19 mouse cellular contexts compared by ENCODE assay signal in the genomic region with DNA sequence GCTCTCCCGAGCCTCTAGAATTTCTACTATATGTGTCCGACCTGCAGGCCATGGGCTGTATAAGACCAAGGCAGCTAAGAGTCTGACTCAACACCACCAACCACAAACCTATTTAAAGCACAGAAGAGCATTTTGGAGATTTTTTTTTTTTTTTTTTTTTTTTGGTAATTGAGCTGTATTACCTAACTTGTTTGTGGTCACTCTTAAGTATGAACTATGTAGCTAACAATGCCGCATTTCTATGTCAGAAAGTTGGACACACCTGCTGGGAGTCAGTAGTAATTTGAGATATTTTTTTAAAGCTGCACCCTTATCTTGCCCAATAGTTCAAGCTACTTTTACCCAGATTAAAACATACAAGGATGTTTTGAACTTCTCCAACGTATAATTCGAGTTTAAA.
DNase-seq lines count a peak whose midpoint lies in the region; ATAC-seq and TF ChIP-seq lines count a peak whose summit lies in the region.
"Had no signal": no experiment of that assay in that cellular context is flagged by ENCODE, and none has a peak within 500 bp of the region (broad histone marks: within the 10 kb centered on the region; RNA-seq: fewer than 3 reads in every experiment).

No protein-coding gene starts in this region.

- H3K79me3 ChIP-seq in C2C12 (ENCODE audit: low read depth): no peaks in the 10 kb centered on the region

- TF ChIP-seq CTCF in C2C12 (IDR thresholded peaks at IDR 0.05; ENCODE audit: control insufficient read depth, insufficient read depth, insufficient read length): no peak

- no peak overlapping the region for H3ac ChIP-seq in C2C12 (ENCODE audit: control insufficient read depth, insufficient read length, low read depth)

- H3K4me3 ChIP-seq in C2C12 (ENCODE audit: insufficient read depth, poor library complexity, severe bottlenecking): no peak overlapping the region
- H3K4me3 ChIP-seq: embryonic facial prominence, embryonic 15.5 days; forebrain, embryonic 12.5 days; heart, embryonic 13.5 days had no signal

- H3K27me3 ChIP-seq in C2C12 (ENCODE audit: control insufficient read depth, insufficient read depth, insufficient read length): no peaks in the 10 kb centered on the region
- H3K27me3 ChIP-seq: embryonic facial prominence, embryonic 15.5 days; forebrain, embryonic 12.5 days; heart, embryonic 13.5 days had no signal

- no peaks in the 10 kb centered on the region for H3K36me3 ChIP-seq in C2C12 (ENCODE audit: control insufficient read depth, insufficient read depth)
- H3K36me3 ChIP-seq: embryonic facial prominence, embryonic 15.5 days; forebrain, embryonic 12.5 days had no signal

- peak; percentile 51 for DNase-seq in 3T3-L1 (ENCODE audit: low read depth, low spot score)
- no peak for DNase-seq in right cerebral cortex, postnatal 25 days
- DNase-seq in kidney, adult 8-10 months: no peak
- no peak for DNase-seq in cerebellum, adult 11-12 months
- DNase-seq: adrenal gland, adult 8-10 months; cerebellum, adult 2 months; cerebellum, postnatal 10 days; embryo, embryonic 11 days; gastrocnemius, postnatal 14 days; heart, postnatal 36 days had no signal

- ATAC-seq in granulocyte monocyte progenitor cell, adult 5-6 weeks (replicated peaks; ENCODE audit: poor library complexity, severe bottlenecking): peak; percentile 59
- ATAC-seq: forebrain, embryonic 16.5 days; hindbrain, embryonic 16.5 days; inflammation-experienced regulatory T-cells, adult 6 months; intestine, postnatal 0 days had no signal

- H3K79me2 ChIP-seq in C2C12 (ENCODE audit: control insufficient read depth, insufficient read depth): no peaks in the 10 kb centered on the region

TF ChIP-seq in C2C12, 6 proteins besides CTCF, POLR2A, EP300 and RAD21:
- no peak for TF ChIP-seq USF1 (IDR thresholded peaks at IDR 0.05; ENCODE audit: low read depth)
- no peak for TF ChIP-seq MYOG (IDR thresholded peaks at IDR 0.05; ENCODE audit: control insufficient read depth, extremely low read depth, insufficient read length)
- TF ChIP-seq MAX (IDR thresholded peaks at IDR 0.05): no peak
- TF ChIP-seq FOSL1 (IDR thresholded peaks at IDR 0.05; ENCODE audit: insufficient read depth, low read length, poor library complexity, severe bottlenecking): no peak
- no peak for TF ChIP-seq MYOD1 (IDR thresholded peaks at IDR 0.05; ENCODE audit: control insufficient read depth, insufficient read length, low read depth)
- TF ChIP-seq CEBPB (IDR thresholded peaks at IDR 0.05; ENCODE audit: low read depth): peak; percentile 71
TF ChIP-seq in C2C12: peak in this region for 1.
